Mouse (Mus musculus) CD4-positive helper T cell, adult 2 months (primary cell): Measurements from ENCODE around the gene Cp.
"Not testable (repeated sequence)": the region's sequence is repeated elsewhere in the genome, so short reads cannot be mapped to it uniquely, and the experiment has no call there.

ENCODE experiments used
- DNase-seq: peaks from one replicate; pipeline ENCODE4 v3.0.0-alpha.2; 2012; ENCODE audit warnings: low read depth, missing footprints, low spot score

Gene Cp

GRCm38 (mm10) chr3:19956885-19957284 is at the start of gene Cp:
Cp (plus strand) TSS chr3:19957054.
- DNase-seq = no peak

DNA sequence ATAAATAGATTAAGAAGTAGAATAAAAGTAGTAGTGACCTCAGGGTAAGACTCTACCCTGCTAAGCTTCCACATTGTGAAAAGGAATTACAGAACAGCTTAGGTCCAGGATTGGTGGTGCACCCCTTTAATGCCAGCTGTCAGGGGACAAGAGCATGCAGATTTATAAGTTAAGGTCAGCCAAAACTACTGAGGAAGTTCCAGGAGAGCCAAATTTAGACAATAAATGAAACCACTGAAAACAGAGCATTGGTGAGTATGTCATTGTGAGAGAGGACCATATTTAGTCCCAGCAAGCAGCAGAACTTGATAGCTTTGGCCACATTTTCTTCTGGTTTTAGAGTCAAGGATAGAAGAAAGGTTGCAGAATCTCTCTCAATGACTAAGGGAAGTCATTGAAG is 8.3 kb upstream of the Cp start:
- DNase-seq = no peak

DNA sequence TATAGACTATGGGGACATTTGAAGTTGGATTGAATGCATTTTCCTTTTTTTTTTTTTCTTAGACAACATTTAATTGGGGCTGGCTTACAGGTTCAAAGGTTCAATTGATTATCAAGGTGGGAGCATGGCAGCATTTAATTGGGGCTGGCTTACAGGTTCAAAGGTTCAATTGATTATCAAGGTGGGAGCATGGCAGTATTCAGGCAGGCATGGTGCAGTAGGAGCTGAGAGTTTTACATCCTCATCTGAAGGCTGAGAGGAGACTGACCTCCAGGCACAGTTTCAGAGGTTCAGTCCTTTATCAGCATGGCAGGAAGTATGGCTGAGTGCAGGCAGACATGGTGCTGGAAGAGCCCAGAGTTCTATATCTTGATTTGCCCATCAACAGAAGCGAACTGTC is 7.5 kb upstream of the Cp start:
- DNase-seq = not testable (repeated sequence)

DNA sequence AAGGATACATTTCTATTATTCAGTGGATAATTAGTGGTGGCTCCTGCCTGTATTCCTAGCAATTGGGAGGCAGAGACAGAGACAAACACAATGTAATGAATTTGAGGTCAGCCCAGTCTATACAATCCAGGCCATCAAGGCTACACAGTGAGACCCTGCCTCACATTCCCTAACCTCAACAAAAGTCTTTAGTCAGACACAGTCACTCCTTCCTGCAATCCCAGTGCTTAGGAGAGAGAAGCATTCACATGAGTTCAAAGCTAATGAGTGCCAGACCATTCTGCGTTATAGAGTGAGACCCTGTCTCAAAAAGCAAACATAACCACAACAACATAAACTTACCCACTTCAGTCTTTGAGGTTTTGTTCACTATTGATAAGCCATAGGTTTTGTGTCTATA is 3.4 kb upstream of the Cp start:
- no peak for DNase-seq

DNA sequence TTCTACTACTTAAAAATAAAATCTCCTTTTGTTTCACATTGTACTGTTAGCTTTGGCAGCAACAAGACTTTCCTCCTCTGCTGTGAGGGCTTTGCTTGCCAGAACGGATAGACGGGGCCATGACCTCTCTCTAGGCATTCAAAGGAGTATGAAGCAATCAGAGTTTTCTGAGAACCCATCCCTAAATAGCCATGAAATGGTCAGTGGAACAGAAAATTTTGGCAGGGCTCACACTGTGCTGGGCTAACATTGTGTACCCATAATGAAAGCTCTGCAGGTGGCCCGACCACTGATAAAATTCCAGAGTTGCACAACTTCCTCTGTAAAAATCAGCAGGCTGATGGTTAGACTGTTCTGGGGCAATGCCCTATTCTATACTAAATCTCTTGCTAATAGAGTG is 3.0 kb upstream of the Cp start:
- no peak for DNase-seq

DNA sequence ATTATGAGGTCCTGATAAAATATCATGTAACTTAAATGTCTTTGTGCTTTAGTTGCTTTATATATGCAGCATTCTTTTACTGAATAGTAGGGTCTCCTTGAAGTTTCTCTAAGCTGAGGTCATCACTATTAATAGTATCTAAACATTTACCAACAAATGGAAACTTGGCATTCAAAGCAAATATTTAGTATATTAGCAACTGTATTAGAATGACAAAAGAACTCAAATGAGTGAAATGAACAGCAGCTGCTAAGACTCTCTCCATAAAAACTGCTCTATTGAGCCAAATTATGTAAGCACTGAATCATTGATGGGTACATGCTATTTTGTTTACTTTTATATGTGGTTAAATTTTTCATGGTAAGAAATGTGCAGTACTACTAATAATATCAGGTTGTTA is 1.2 kb downstream of the Cp start:
- DNase-seq = no peak

DNA sequence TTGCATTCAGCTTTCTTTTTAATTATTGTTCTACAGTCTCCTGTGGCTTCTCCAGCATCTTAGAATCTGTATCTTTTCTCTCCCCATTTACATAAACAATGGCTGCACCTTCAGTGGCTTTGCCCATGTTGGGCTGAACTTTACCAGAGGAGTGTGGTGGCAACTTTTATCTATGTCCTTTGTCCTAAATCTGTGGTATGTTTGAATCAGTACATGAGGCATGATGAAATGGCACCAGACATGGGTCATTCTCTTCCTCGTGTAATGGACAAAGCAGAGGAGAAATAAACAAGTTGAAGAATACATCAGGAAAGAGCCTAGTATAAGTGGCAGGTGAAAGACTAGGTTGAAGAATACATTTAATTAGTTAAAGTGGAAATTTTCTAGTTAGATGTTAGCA is 2.1 kb downstream of the Cp start:
- DNase-seq = no peak

DNA sequence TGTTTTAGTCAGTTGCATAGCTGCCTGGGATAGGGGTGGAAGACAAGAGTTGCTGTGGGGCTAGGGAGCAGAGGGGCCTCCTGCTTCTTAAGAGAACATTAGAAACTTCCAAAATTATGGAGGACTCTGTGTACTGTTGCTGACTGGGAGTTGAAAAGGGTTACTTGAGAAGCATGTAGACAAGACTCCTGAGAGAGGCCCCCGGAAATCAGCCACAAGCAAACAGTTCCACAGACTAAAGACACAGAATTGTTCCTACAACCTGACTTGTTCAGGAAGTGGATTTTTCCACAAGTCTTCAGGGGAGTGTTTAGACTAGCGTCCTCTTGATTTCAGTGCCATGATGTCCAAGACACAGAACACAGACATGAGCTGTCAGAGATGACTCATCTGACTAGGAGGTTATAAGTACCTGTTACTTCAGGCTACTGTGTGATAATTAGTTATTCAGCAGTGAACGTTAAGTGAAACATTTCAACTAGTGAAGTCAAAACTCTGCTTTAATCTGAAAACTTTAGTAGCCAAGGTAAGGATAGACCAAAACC is 3.8 kb downstream of the Cp start:
- DNase-seq = no peak

DNA sequence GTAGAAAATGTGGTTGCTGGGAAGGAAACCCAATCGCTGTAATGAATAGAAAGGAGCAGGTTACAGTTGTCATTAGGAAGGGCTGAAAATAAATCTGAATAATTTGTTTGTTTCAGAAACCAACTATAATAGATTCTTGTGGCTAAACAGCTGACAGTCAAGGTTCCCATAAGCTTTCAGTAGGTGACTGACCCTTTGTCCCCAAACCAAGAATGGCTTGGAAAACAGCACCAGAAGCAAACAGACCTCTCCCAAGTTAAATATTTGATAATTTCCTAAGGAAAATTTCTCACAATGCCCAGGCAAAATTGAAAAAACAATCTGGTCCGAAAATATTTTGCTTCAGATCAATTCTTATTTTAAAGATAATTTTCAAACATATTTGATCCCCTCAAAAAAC is 4.5 kb downstream of the Cp start:
- DNase-seq = no peak

DNA sequence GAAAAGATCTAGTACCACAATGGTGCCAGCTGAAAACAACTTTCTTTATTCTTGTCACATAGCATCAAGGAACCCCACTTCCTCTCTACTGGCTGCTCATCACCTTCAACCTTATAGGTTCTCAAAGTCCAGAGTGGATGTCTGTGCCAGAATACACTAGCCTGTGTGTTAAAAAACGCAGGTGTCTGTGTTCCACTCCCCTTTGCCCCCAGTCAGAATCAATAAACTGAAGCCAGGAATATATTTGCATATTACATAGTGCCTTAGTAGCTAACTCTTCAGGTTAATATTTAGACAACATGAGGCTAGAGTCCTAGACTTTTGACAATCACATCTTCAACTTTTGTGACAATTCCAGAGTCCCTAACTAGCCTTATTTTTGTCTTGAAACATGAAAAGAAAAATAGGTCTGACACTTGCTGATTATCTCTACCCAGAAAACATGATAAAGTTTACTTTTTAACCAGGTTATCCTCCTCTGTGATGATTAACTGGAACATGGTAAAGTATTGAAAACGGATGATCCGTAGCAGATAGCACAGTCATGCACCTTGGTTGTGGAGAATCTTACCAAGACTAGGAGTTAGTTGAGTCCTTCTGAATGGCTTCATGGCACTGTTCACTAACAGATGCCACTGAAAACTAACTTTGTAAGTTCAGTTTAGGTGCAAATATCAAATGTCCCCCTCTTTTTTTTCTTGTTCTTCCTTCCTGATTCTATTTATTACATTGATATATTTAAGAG is 6.1 kb downstream of the Cp start:
- no peak for DNase-seq

- no peak for DNase-seq
Observed at GRCm38 (mm10) chr3:19964625-19965188, 7.9 kb downstream of the Cp start.

GRCm38 (mm10) chr3:19965239-19965638 is 8.4 kb downstream of the Cp start:
- DNase-seq = no peak

- DNase-seq = no peak
Observed at GRCm38 (mm10) chr3:19966072-19966471, 9.2 kb downstream of the Cp start.

DNA sequence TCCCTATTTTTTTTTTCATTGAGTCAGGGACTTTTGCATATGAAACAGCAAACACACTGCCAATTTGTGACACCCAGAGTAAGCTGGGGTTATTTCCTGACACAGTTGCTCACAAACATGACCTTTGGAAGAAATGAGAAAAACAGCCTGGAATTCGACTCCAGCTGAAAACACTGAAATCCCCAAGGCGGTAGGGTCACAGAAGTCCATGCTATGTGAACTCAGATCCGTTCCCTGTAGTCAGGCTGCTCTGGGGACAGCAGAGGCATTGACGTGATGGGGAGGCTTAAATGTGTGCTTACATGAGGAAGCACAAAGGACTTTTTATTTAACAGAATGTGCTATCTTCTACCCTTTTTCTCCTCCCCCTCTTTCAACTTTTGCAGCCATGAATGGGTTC is 21.6 kb downstream of the Cp start:
- no peak for DNase-seq

DNA sequence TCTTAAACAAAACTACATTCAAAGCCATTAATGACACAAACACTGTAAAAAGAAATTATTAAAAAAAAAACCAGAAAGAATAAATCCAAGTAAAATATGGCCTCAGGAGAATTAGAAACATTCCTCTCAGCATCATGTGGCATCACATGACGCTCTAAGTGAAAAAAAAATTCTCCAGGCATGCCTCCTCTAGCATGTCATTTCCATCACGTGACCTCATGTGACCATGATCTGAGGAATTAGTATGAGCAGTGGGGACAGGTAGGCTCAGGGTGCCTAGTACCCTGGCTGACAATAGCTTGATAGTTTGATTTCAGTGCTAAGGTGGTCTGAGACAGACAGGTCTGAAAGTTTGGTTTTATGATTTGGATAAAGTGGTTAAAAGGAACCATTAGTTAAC is 24.3 kb downstream of the Cp start:
- DNase-seq = no peak

- no peak for DNase-seq
Observed at GRCm38 (mm10) chr3:19982846-19983245, 26.0 kb downstream of the Cp start.

DNA sequence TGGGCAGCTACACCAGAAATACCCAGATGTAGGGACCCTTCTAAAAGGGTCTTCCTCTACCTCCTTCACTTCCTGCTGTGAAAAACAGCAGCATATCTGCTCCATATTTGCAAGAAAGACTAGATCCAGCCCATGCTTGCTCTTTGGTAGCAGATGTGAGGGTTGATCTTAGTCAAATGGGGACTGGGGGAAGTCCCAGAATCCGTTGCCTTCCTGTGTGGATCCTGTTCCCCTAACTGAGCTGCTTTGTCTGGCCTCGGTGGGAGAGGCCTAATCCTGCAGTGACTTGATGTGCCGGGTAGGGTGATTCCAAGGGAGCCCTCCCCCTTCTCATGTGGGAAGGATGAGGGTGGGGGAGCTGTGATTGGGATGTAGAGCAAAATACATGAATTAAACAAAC is 29.3 kb downstream of the Cp start:
- no peak for DNase-seq

GRCm38 (mm10) chr3:19990031-19990430 is 33.2 kb downstream of the Cp start:
- no peak for DNase-seq

- DNase-seq = no peak
Observed at GRCm38 (mm10) chr3:19992388-19992787, 35.5 kb downstream of the Cp start.

DNA sequence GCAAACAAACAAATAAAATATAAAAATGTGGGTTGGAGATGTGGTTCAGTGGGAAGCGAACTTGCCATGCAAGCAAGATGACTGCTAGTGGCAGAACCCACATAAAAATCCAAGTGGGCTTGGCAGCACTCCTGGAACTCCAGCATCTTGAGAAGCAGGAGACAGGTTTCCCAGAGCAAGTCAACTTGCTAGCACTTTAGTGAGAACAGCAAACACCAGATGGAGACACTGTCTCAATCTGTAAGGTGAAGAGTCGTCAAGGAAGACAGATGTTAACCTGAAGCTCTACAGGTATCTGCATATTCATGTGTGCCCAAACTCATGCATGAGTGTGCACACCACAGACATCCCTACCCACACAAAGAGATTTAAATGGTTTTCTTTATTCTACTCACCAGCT is 42.7 kb downstream of the Cp start:
- no peak for DNase-seq

DNA sequence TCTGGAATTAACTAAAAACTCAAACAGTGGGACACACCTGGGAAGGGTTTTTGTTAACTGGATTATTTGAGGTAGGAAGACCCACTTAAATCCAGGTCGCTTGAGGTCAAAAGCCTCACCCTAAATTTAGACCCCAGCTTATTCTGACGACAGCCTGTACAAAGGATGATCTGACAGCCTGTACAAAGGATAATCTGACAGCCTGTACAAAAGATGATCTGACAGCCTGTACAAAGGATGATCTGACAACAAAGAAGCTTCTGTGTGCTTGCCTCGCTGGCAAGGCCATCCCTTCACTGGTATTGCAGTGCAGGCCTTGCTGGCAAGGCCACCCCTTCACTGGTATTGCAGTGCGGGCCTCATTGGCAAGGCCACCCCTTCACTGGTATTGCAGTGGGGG is 44.0 kb downstream of the Cp start:
- DNase-seq = no peak

DNA sequence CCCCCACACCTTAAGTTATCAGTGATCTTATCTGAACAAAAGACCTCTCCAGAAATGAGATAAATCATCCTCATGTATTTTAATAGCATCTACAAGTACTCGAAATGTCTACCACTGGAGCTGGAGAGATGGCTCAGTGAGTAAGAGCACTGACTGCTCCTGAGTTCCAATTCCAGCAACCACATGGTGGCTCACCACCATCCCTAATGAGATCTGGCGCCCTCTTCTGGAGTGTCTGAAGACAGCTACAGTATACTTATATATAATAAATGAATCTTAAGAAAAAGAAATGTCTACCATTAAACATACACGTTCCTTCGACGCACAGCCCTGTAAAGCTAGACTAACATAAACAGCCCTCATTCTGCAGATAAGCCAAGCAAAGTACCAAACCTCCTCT is 45.9 kb downstream of the Cp start:
- DNase-seq = peak; percentile 27

GRCm38 (mm10) chr3:20004422-20004821 is 47.6 kb downstream of the Cp start:
- DNase-seq = no peak

GRCm38 (mm10) chr3:20005611-20006010 is 48.8 kb downstream of the Cp start:
- DNase-seq = no peak
